Mouse (Mus musculus) limb, embryonic 14.5 days (tissue): ENCODE measurements around the gene Unc93a2. TPM values are rescaled to one million over a fixed set of nuclear protein-coding genes. Genes with fewer than 3 reads are reported as not detected.
"Not testable (repeated sequence)": the region's sequence is repeated elsewhere in the genome, so short reads cannot be mapped to it uniquely, and the experiment has no call there.

ENCODE experiments used
- ATAC-seq: fragments of 200-750 bp; cut with Nextera tagmentation; 2 replicates; pipeline ENCODE4 v1.8.0; 2017; ENCODE audit warnings: low read depth, moderate number of reproducible peaks, moderate TSS enrichment; ENCODE audit not compliant: low FRiP score
- DNase-seq: peaks from one replicate; pipeline ENCODE4 v3.0.0-alpha.2; 2015; ENCODE audit warnings: low spot score
- H3K27ac ChIP-seq: fragments of 300-500 bp; sonication (generic); replicated peaks from 2 replicates; pipeline ENCODE4 v1.5.1; 2014; ENCODE audit warnings: low read depth, mild to moderate bottlenecking, low read length, moderate library complexity, mixed read lengths
- H3K27me3 ChIP-seq: fragments of 300-500 bp; sonication (generic); 2 replicates; pipeline ENCODE4 v1.6.1; 2014; ENCODE audit warnings: low read length, mixed read lengths; ENCODE audit not compliant: control insufficient read depth, insufficient read depth
- H3K36me3 ChIP-seq: fragments of 300-500 bp; sonication (generic); 2 replicates; pipeline ENCODE4 v1.6.1; 2014; ENCODE audit warnings: mild to moderate bottlenecking, low read length, moderate library complexity, mixed read lengths; ENCODE audit not compliant: control insufficient read depth, insufficient read depth
- H3K4me1 ChIP-seq: fragments of 300-500 bp; sonication (generic); 2 replicates; pipeline ENCODE4 v1.6.1; 2014; ENCODE audit warnings: antibody characterized with exemption, low read length, mixed read lengths; ENCODE audit not compliant: control insufficient read depth, insufficient read depth
- H3K4me2 ChIP-seq: fragments of 300-500 bp; sonication (generic); replicated peaks from 2 replicates; pipeline ENCODE4 v1.6.1; 2014; ENCODE audit warnings: low read depth, mild to moderate bottlenecking, low read length, moderate library complexity; ENCODE audit not compliant: severe bottlenecking
- H3K4me3 ChIP-seq: fragments of 300-500 bp; sonication (generic); replicated peaks from 2 replicates; pipeline ENCODE4 v1.5.1; 2014; ENCODE audit warnings: low read length
- H3K9ac ChIP-seq: fragments of 300-500 bp; sonication (generic); 2 replicates; pipeline ENCODE4 v1.6.1; 2014; ENCODE audit warnings: mild to moderate bottlenecking, low read depth, low read length, moderate library complexity; ENCODE audit not compliant: severe bottlenecking
- H3K9me3 ChIP-seq: fragments of 300-500 bp; sonication (generic); 2 replicates; pipeline ENCODE4 v1.6.1; 2016; ENCODE audit warnings: low read length; ENCODE audit not compliant: control insufficient read depth
- WGBS: fragments of 180-500 bp; shearing (Covaris S2); extraction: QIAGEN DNeasy Blood & Tissue Kit; methylation state at CpG from one replicate; pipeline ENCODE4 v1.1.7; 2014; 5-methylcytosine and 5-hydroxymethylcytosine counted together
- polyA plus RNA-seq, 2 experiments: library from polyadenylated mRNA; depleted of rRNA in 1 of 2; stranded (reverse) in 1 of 2; unstranded in 1 of 2; fragments of >200 nt; fragmentation: Nextera tagmentation in 1 of 2; extraction: Ambion mirVana in 1 of 2; gene quantifications; 2 replicates each; pipeline versions ENCODE4 v1.2.1 to v1.2.3; 2012 to 2014

The Unc93a2 gene
- polyA plus RNA-seq, 2 experiments, result 0.06 TPM; not detected in 1

DNA sequence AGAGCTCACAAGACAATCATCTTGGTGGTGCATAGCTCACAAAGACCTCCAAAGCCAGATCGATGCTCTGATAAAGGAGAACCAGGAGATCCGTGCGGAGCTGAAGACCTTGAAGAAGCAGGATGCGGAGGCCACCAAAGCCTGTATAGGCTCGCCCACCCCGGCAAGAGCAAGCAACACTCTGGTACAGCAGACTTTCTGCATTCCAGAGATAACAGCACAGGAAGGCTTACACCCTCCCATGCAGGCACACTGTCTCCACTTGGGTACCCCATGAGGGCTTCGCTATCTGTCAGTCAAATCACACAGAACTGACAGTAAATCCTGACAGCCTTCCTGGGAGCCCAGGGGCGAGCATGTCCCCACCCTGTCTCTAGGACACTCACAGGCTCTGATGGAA is 58.8 kb downstream of the Unc93a2 start:
- not testable (repeated sequence) for H3K4me2 ChIP-seq, H3K9ac ChIP-seq, H3K27me3 ChIP-seq, H3K36me3 ChIP-seq, ATAC-seq, DNase-seq, H3K9me3 ChIP-seq, H3K27ac ChIP-seq, H3K4me3 ChIP-seq, H3K4me1 ChIP-seq
- WGBS, result 81% methylated on average over 2 of the region's 8 CpGs

DNA sequence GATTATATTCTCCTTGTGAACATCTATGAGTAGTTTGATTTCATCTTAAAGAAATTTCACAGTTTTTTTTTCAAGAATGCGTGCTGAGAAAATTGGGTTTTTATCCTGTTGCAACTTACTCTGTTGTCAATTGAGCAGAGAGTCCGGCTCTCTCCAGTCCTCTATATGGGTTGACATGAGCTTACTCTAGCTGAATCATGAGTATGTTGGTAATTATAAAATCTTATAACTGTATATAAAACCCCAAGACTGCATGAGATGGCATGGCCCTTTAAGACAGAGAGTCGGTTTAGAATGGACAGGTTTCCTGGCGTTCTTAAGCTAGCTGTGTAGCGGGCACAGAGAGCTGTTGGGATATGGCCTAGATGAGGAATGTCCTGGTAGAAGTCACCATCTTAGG is 60.9 kb downstream of the Unc93a2 start, which contains the start of gene Tcp10a:
TSS of gene Tcp10a (plus strand) at position 301 of the 400 bp plus-strand sequence.
- H3K27ac ChIP-seq, DNase-seq, H3K4me3 ChIP-seq, H3K9me3 ChIP-seq, H3K27me3 ChIP-seq, H3K9ac ChIP-seq, H3K4me1 ChIP-seq, H3K36me3 ChIP-seq, H3K4me2 ChIP-seq, ATAC-seq: not testable (repeated sequence)
- WGBS, result 92% methylated on average over 4 of the region's 5 CpGs

DNA sequence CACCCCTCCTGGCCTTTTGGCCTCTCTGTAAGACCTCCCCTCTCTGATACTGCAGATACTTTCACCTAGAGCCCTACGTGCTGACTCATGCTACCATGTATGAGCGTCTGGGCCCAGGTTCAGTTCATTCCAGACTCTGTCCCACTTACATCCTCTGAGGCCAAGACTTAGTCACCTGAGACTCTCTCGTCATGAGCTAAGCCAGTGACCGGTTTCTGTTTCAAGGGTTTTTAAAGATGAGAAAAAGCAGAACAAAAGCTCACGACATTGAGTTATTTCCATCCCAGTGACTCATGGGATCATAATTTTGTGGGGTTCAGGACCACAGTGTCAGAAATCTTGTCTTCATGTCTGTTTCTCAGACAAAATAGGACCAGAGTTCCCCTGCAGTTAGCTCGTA is 65.5 kb downstream of the Unc93a2 start:
- not testable (repeated sequence) for H3K36me3 ChIP-seq, H3K4me3 ChIP-seq, H3K9ac ChIP-seq, DNase-seq, H3K4me1 ChIP-seq, H3K27ac ChIP-seq, H3K9me3 ChIP-seq, H3K4me2 ChIP-seq, H3K27me3 ChIP-seq, ATAC-seq
- WGBS, result 85% methylated on average over 6 of the region's 6 CpGs

DNA sequence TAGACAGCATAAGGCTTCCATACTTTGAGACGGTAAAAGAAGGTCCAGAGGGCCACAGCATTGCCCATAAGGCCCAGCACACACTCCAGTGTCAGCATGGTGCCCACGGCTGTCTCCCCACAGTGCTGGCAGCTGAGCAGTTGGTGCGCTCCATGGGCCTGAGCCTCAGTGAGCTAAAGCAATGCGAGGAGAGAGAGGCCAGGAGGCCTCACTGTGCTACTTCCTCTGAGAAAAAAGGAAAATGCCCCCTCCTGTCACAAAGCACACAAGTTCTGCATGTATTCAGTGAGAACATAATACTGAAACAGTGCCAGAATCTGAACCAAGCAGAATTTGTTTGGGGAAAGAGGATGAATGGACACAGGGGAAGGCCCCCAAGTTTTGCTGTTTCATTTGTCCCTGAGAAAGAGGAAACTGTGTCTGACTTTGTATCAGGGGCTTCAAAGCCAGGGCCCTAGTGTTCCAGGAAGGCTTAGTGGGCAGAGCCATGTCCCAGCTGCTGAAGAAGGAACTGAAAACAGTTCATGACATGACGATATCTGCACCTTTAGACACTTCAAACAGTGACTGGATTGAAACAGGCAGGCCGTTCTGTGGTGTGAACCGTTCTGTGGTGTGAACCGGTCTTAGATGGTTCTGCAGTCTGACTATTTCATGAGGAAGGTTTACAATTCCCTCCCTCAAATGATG is 69.4 kb downstream of the Unc93a2 start:
- not testable (repeated sequence) for DNase-seq, ATAC-seq, H3K4me1 ChIP-seq, H3K27me3 ChIP-seq, H3K4me3 ChIP-seq, H3K36me3 ChIP-seq, H3K9me3 ChIP-seq, H3K27ac ChIP-seq, H3K9ac ChIP-seq, H3K4me2 ChIP-seq
- WGBS, result 90% methylated on average over 6 of the region's 8 CpGs

Other genes starting within 250 kb of the Unc93a2 start
- 13.8 and 17.6 TPM in 2 replicates for gene Rps6ka2, start 215.3 kb downstream of the Unc93a2 start, polyA plus RNA-seq (2012; rRNA removed)
- 12.1 and 12.8 TPM in 2 replicates for gene Rps6ka2, start 215.3 kb downstream of the Unc93a2 start, polyA plus RNA-seq (2014; fragmentation: Nextera tagmentation; extraction: Ambion mirVana)
- gene Tcp10a, start 60.8 kb downstream of the Unc93a2 start, polyA plus RNA-seq (2012; rRNA removed), result not detected in 2 replicates
- gene Tcp10a, start 60.8 kb downstream of the Unc93a2 start, polyA plus RNA-seq (2014; fragmentation: Nextera tagmentation; extraction: Ambion mirVana), result not detected in 2 replicates
- gene Ttll2, start 32.8 kb downstream of the Unc93a2 start, polyA plus RNA-seq (2012; rRNA removed), result not detected in 2 replicates
- not detected in 2 replicates for gene Ttll2, start 32.8 kb downstream of the Unc93a2 start, polyA plus RNA-seq (2014; fragmentation: Nextera tagmentation; extraction: Ambion mirVana)
- gene Gm49630, start 13.5 kb downstream of the Unc93a2 start, polyA plus RNA-seq (2012; rRNA removed), result not detected in 2 replicates
- not detected in 2 replicates for gene Gm49630, start 13.5 kb downstream of the Unc93a2 start, polyA plus RNA-seq (2014; fragmentation: Nextera tagmentation; extraction: Ambion mirVana)